In the genomic region with DNA sequence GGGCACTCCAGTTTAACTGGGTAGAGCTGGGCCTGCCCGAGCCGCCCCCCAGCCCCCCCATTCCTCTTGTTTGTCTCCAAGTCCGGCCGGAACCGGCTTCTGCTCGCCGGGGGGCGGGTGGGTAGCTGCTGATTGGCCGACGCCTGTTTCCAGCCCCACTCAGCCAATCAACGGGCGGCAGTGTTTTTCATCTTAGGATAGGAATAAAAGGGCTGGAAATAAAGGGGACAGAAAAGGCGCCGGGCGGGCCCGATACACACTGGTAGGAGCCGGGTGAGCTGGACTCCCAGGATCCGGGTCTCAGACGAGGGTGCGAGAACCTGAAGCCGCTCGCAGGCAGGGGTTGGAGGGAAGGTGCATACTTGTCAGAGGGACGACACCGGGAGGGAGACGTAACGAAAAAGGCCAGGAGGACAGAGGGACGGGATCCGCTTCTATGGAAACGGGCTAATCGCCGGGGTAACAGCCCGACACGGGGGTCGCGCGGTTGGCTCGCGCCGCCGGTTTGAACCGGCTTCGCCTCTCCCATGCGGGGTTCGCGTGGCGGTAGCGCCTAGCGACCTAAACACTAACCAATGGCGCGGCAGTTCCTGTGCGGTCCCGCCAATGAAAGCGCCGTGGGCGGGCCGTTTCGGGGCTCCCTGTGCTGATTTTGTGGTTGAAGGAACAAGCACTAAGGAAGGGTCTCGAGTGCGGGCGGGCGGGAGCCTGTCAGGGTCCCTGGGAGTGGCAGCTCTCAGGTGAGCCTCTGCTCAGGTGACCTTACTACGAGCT, we compare ENCODE assay signal across 8 mouse cellular contexts. TPM values are rescaled to one million over a fixed set of nuclear protein-coding genes. Genes with fewer than 3 reads are reported as not detected.
DNase-seq lines count a peak whose midpoint lies in the region; ATAC-seq lines count a peak whose summit lies in the region.

A gene (plus strand): TSS at position 226 of the 774 bp plus-strand sequence.

- H3K4me1 ChIP-seq in hindbrain, embryonic 15.5 days (replicated peaks) = peaks cover 44% of the 10 kb centered on the region

- H3K27me3 ChIP-seq in hindbrain, embryonic 15.5 days = no peaks in the 10 kb centered on the region

- H3K9ac ChIP-seq in hindbrain, embryonic 15.5 days = peak within 1 kb of the TSS; percentile 92

- peak within 1 kb of the TSS; percentile 80 for H3K4me3 ChIP-seq in hindbrain, embryonic 15.5 days

- no peaks in the 10 kb centered on the region for H3K9me3 ChIP-seq in hindbrain, embryonic 15.5 days

- H3K27ac ChIP-seq in hindbrain, embryonic 15.5 days (replicated peaks) = peak within 1 kb of the TSS; percentile 99

- WGBS in hindbrain, embryonic 15.5 days = under 1% methylated on average over 62 of the region's 62 CpGs

- peak; percentile 95 for ATAC-seq in hindbrain, embryonic 15.5 days (ENCODE audit: low FRiP score, low read depth)

- DNase-seq in R1 (ENCODE audit: low read depth, low spot score) = peak; percentile 97
- peak; percentile 98 to 99 for DNase-seq in cerebellum, postnatal 25 days
- peak; percentile 97 to 98 for DNase-seq in frontal cortex, postnatal 36 days (ENCODE audit: low spot score in 2 of 2)
- peak; percentile 96 for DNase-seq in left cerebral cortex, adult 11 months (ENCODE audit: low spot score)
- peak; percentile 95 to 98 for DNase-seq in lung, postnatal 4 days
- DNase-seq in retina, postnatal 7 days (ENCODE audit: low read depth, low spot score) = peak; percentile 83
- DNase-seq in urinary bladder, adult 2 months (ENCODE audit: low spot score) = peak; percentile 83

- peak within 1 kb of the TSS; percentile 98 for H3K4me2 ChIP-seq in hindbrain, embryonic 15.5 days

- H3K36me3 ChIP-seq in hindbrain, embryonic 15.5 days = no peaks in the 10 kb centered on the region

RNA-seq across cellular contexts. Expression of the gene that starts here (rescaled TPM):
- polyA plus RNA-seq in hindbrain, embryonic 15.5 days (2015; fragmentation: Nextera tagmentation; extraction: Ambion mirVana) = 15.2 and 17.6 TPM in 2 replicates
- polyA plus RNA-seq in urinary bladder, adult 2 months (2012; rRNA removed) = 11.3 and 12.5 TPM in 2 replicates

Comparison
In these comparisons a context has a peak if more than half of its experiments do, and no peak if none do; other contexts are left out.
1. Peak in every context shown above with its lines: DNase-seq, ATAC-seq, H3K4me3 ChIP-seq and H3K27ac ChIP-seq.